Mouse (Mus musculus) liver, embryonic 11.5 days (tissue): ENCODE data around the gene Tsc2. TPM values are rescaled to one million over a fixed set of nuclear protein-coding genes. Genes with fewer than 3 reads are reported as not detected.

Source experiments
- ATAC-seq: fragments of 200-750 bp; cut with Nextera tagmentation; replicated peaks from 2 replicates; pipeline ENCODE4 v1.8.0; 2017; ENCODE audit warnings: moderate number of reproducible peaks, mild to moderate bottlenecking, moderate TSS enrichment, moderate library complexity; ENCODE audit not compliant: low FRiP score
- DNase-seq: peaks from one replicate; pipeline ENCODE4 v3.0.0-alpha.2; 2017; ENCODE audit warnings: low spot score
- H3K27ac ChIP-seq: fragments of 300-500 bp; sonication (generic); 2 replicates; pipeline ENCODE4 v1.5.1; 2014; ENCODE audit warnings: mild to moderate bottlenecking, low read depth, low read length, control low read depth
- H3K27me3 ChIP-seq: fragments of 300-500 bp; sonication (generic); replicated peaks from 2 replicates; pipeline ENCODE4 v1.6.1; 2014; ENCODE audit warnings: low read length, mixed read lengths; ENCODE audit not compliant: control insufficient read depth, insufficient read depth
- H3K36me3 ChIP-seq: fragments of 300-500 bp; sonication (generic); 2 replicates; pipeline ENCODE4 v1.6.1; 2014; ENCODE audit warnings: mild to moderate bottlenecking, low read length, moderate library complexity, mixed read lengths; ENCODE audit not compliant: control insufficient read depth, insufficient read depth
- H3K4me1 ChIP-seq: fragments of 300-500 bp; sonication (generic); replicated peaks from 2 replicates; pipeline ENCODE4 v1.6.1; 2014; ENCODE audit warnings: low read length, mixed read lengths; ENCODE audit not compliant: control insufficient read depth, insufficient read depth
- H3K4me2 ChIP-seq: fragments of 300-500 bp; sonication (generic); 2 replicates; pipeline ENCODE4 v1.6.1; 2014; ENCODE audit warnings: mild to moderate bottlenecking, control low read depth, moderate library complexity
- H3K4me3 ChIP-seq: fragments of 300-500 bp; sonication (generic); 2 replicates; pipeline ENCODE4 v1.5.1; 2014; ENCODE audit warnings: low read depth, low read length, control low read depth
- H3K9ac ChIP-seq: fragments of 300-500 bp; sonication (generic); 2 replicates; pipeline ENCODE4 v1.6.1; 2014; ENCODE audit warnings: low read depth, low read length, control low read depth
- H3K9me3 ChIP-seq: fragments of 300-500 bp; sonication (generic); 2 replicates; pipeline ENCODE4 v1.6.1; 2016; ENCODE audit warnings: low read length, inconsistent platforms, mixed read lengths; ENCODE audit not compliant: control insufficient read depth
- WGBS: fragments of 180-500 bp; shearing (Covaris S2); extraction: QIAGEN DNeasy Blood & Tissue Kit; methylation state at CpG from one replicate; pipeline ENCODE4 v1.1.7; 2014; 5-methylcytosine and 5-hydroxymethylcytosine counted together
- polyA plus RNA-seq: library from polyadenylated mRNA; unstranded; fragments of >200 nt; fragmentation: Nextera tagmentation; extraction: Ambion mirVana; gene quantifications from 2 replicates; pipeline ENCODE4 v1.2.1, GENCODE M21; 2014

Gene Tsc2
- polyA plus RNA-seq, 1 experiment from 2014 or later, result 55.2 TPM

- Histone ChIP-seq H3K27me3 (peaks cover 29% of the 10 kb centered on the region), H3K27ac (no peak overlapping the region), H3K36me3 (no peaks in the 10 kb centered on the region), H3K4me1 (peaks cover 19% of the 10 kb centered on the region), H3K9ac (no peak overlapping the region), H3K4me3 (no peak overlapping the region; the same call in 1 of the 2 replicates), H3K4me2 (peak overlapping the region; percentile 97), H3K9me3 (no peaks in the 10 kb centered on the region)
- 70% methylated on average over 4 of the region's 4 CpGs for WGBS
- no peak for ATAC-seq
- no peak for DNase-seq
Measured at GRCm38 (mm10) chr17:24650766-24651165, 18.3 kb upstream of the Tsc2 start.

- H3K27ac ChIP-seq, result no peak within 1 kb of the TSS
- ATAC-seq, result peak; percentile 72
- under 1% methylated on average over 26 of the region's 41 CpGs for WGBS
Measured at GRCm38 (mm10) chr17:24650070-24650616, 17.7 kb upstream of the Tsc2 start, which contains the start of gene Slc9a3r2. Gene Slc9a3r2 (minus strand): TSS chr17:24650327.

GRCm38 (mm10) chr17:24649581-24650069 lies 17.2 kb upstream of the Tsc2 start:
- Histone ChIP-seq H3K36me3 (no peaks in the 10 kb centered on the region), H3K9me3 (no peaks in the 10 kb centered on the region), H3K27me3 (peaks cover 29% of the 10 kb centered on the region), H3K27ac (no peak overlapping the region), H3K9ac (peak overlapping the region; percentile 77), H3K4me3 (peak overlapping the region; percentile 71), H3K4me1 (peaks cover 29% of the 10 kb centered on the region), H3K4me2 (peak overlapping the region; percentile 97)
- ATAC-seq (peak; percentile 52; the same call in 1 of the 2 replicates), DNase-seq (no peak)
- WGBS, result under 1% methylated on average over 35 of the region's 35 CpGs

More at GRCm38 (mm10) chr17:24650070-24650616, 17.7 kb upstream of the Tsc2 start, which contains the start of gene Slc9a3r2:
- Histone ChIP-seq H3K27me3 (peaks cover 29% of the 10 kb centered on the region), H3K4me1 (peaks cover 25% of the 10 kb centered on the region), H3K36me3 (no peaks in the 10 kb centered on the region), H3K9ac (peak within 1 kb of the TSS; percentile 77), H3K4me3 (peak within 1 kb of the TSS; percentile 71), H3K4me2 (peak within 1 kb of the TSS; percentile 97), H3K9me3 (no peaks in the 10 kb centered on the region)
- DNase-seq, result no peak

GRCm38 (mm10) chr17:24648731-24649377 lies 16.4 kb upstream of the Tsc2 start:
- H3K4me1 ChIP-seq, result peaks cover 37% of the 10 kb centered on the region
- WGBS, result 69% methylated on average over 10 of the region's 10 CpGs
- no peak overlapping the region for H3K9ac ChIP-seq
- ATAC-seq (no peak), DNase-seq (no peak)
- peak overlapping the region; percentile 71 for H3K4me3 ChIP-seq
- peak overlapping the region; percentile 97 for H3K4me2 ChIP-seq
- peaks cover 29% of the 10 kb centered on the region for H3K27me3 ChIP-seq
- H3K9me3 ChIP-seq, result no peaks in the 10 kb centered on the region
- H3K36me3 ChIP-seq, result no peaks in the 10 kb centered on the region
- H3K27ac ChIP-seq, result no peak overlapping the region

- no peak overlapping the region for H3K9ac ChIP-seq
- H3K4me3 ChIP-seq, result no peak overlapping the region
- H3K4me1 ChIP-seq, result peaks cover 40% of the 10 kb centered on the region
- 79% methylated on average over 11 of the region's 11 CpGs for WGBS
- H3K4me2 ChIP-seq, result no peak overlapping the region
- ATAC-seq (no peak), DNase-seq (no peak)
- H3K27me3 ChIP-seq, result peaks cover 29% of the 10 kb centered on the region
- H3K27ac ChIP-seq, result peak overlapping the region; percentile 38; the same call in 1 of the 2 replicates
- H3K9me3 ChIP-seq, result no peaks in the 10 kb centered on the region
- no peaks in the 10 kb centered on the region for H3K36me3 ChIP-seq
Measured at GRCm38 (mm10) chr17:24647493-24647892, 15.1 kb upstream of the Tsc2 start.

- Histone ChIP-seq H3K27me3 (peaks cover 25% of the 10 kb centered on the region), H3K36me3 (no peaks in the 10 kb centered on the region), H3K4me3 (no peak overlapping the region), H3K9ac (no peak overlapping the region), H3K4me1 (peaks cover 40% of the 10 kb centered on the region), H3K27ac (no peak overlapping the region), H3K9me3 (no peaks in the 10 kb centered on the region), H3K4me2 (no peak overlapping the region)
- DNase-seq (no peak), ATAC-seq (no peak)
- WGBS, result 77% methylated on average over 4 of the region's 4 CpGs
Measured at GRCm38 (mm10) chr17:24646381-24646780, 14.0 kb upstream of the Tsc2 start.

- Histone ChIP-seq H3K27ac (no peak overlapping the region), H3K27me3 (peaks cover 21% of the 10 kb centered on the region), H3K9me3 (no peaks in the 10 kb centered on the region), H3K36me3 (peaks cover 1% of the 10 kb centered on the region; the same call in 1 of the 2 replicates), H3K4me3 (no peak overlapping the region), H3K9ac (no peak overlapping the region), H3K4me2 (no peak overlapping the region), H3K4me1 (peaks cover 40% of the 10 kb centered on the region)
- WGBS, result 47% methylated on average over 3 of the region's 3 CpGs
- no peak for DNase-seq
- no peak for ATAC-seq
Measured at GRCm38 (mm10) chr17:24645916-24646315, 13.5 kb upstream of the Tsc2 start.

- Histone ChIP-seq H3K36me3 (peaks cover 2% of the 10 kb centered on the region; the same call in 1 of the 2 replicates), H3K27me3 (peaks cover 14% of the 10 kb centered on the region), H3K4me3 (0 out of 2 replicates have a peak overlapping the region, but pooled peaks have one; percentile 5), H3K9ac (no peak overlapping the region; the same call in 1 of the 2 replicates), H3K9me3 (no peaks in the 10 kb centered on the region), H3K27ac (peak overlapping the region; percentile 58), H3K4me2 (peak overlapping the region; percentile 16), H3K4me1 (peaks cover 35% of the 10 kb centered on the region)
- 52% methylated on average over 8 of the region's 9 CpGs for WGBS
- no peak for DNase-seq
- peak; percentile 47; the same call in 1 of the 2 replicates for ATAC-seq
Measured at GRCm38 (mm10) chr17:24644875-24645721, 12.7 kb upstream of the Tsc2 start.
